Mouse (Mus musculus): ENCODE data around the gene Tada2a.

GRCm38 (mm10) chr11:84057418-84057817, 72.0 kb downstream of the Tada2a start:
- TF ChIP-seq POLR2A (IDR thresholded peaks at IDR 0.05; ENCODE audit: insufficient read depth, low read depth, low read length) (no peak), CTCF (IDR thresholded peaks at IDR 0.05; ENCODE audit: insufficient read depth, low read depth, low read length) (no peak)
